Mouse (Mus musculus): ENCODE measurements around the gene C2cd5. TPM values are rescaled to one million over a fixed set of nuclear protein-coding genes. Genes with fewer than 3 reads are reported as not detected.

The C2cd5 gene
- total and polyA plus RNA-seq, 3 experiments = 16.2 to 47.6 (median 30.5) TPM

GRCm38 (mm10) chr6:142967407-142967806 is 132.5 kb downstream of the C2cd5 start:
- Histone ChIP-seq H3K36me3 (ENCODE audit: control insufficient read depth in 1 of 2, insufficient read depth in 2 of 2, low read length in 2 of 2) (no peaks in the 10 kb centered on the region), H3K27me3 (ENCODE audit: control insufficient read depth in 1 of 2, insufficient read depth in 2 of 2, low read length in 2 of 2) (no peaks in the 10 kb centered on the region), H3K4me1 (ENCODE audit: control insufficient read depth in 1 of 2, insufficient read depth in 2 of 2, low read length in 2 of 2) (no peaks in the 10 kb centered on the region), H3K4me3 (ENCODE audit: control insufficient read depth in 1 of 2, insufficient read depth in 1 of 2, low read depth in 2 of 2, low read length in 2 of 2) (no peak overlapping the region), H3K9ac (ENCODE audit: control insufficient read depth, low read depth, low read length, poor library complexity, severe bottlenecking) (no peak overlapping the region), H3K79me2 (ENCODE audit: control insufficient read depth, insufficient read depth, low read length, poor library complexity) (no peaks in the 10 kb centered on the region), H3K27ac (ENCODE audit: control insufficient read depth, low read depth, low read length) (no peak overlapping the region), H3K9me3 (replicated peaks; ENCODE audit: insufficient read depth, low read length) (no peaks in the 10 kb centered on the region)
- no peak for TF ChIP-seq ZMIZ1 (IDR thresholded peaks at IDR 0.05; ENCODE audit: low read depth, low read length)
- TF ChIP-seq NRF1 (IDR thresholded peaks at IDR 0.05; ENCODE audit: insufficient read depth, low read depth, low read length, poor library complexity, severe bottlenecking) = no peak
- TF ChIP-seq USF2 (IDR thresholded peaks at IDR 0.05; ENCODE audit: borderline replicate concordance in 1 of 2, insufficient read depth in 1 of 2, low read depth in 1 of 2, low read length in 2 of 2) = no peak
- TF ChIP-seq ZC3H11A (IDR thresholded peaks at IDR 0.05; ENCODE audit: low read depth, low read length) = no peak
- no peak for TF ChIP-seq MYB (IDR thresholded peaks at IDR 0.05; ENCODE audit: low read depth, low read length)
- TF ChIP-seq RCOR1 (IDR thresholded peaks at IDR 0.05; ENCODE audit: low read depth, low read length) = no peak
- TF ChIP-seq BHLHE40 (IDR thresholded peaks at IDR 0.05; ENCODE audit: borderline replicate concordance, low read depth, low read length) = no peak
- no peak for DNase-seq (ENCODE audit: low read depth, low spot score)

- Histone ChIP-seq H3K4me1 (ENCODE audit: control insufficient read depth in 1 of 2, insufficient read depth in 2 of 2, low read length in 2 of 2) (no peaks in the 10 kb centered on the region), H3K27ac (ENCODE audit: control insufficient read depth, low read depth, low read length) (no peak overlapping the region), H3K9me3 (replicated peaks; ENCODE audit: insufficient read depth, low read length) (no peaks in the 10 kb centered on the region), H3K79me2 (ENCODE audit: control insufficient read depth, insufficient read depth, low read length, poor library complexity) (no peaks in the 10 kb centered on the region), H3K4me3 (ENCODE audit: control insufficient read depth in 1 of 2, insufficient read depth in 1 of 2, low read depth in 2 of 2, low read length in 2 of 2) (no peak overlapping the region), H3K36me3 (ENCODE audit: control insufficient read depth in 1 of 2, insufficient read depth in 2 of 2, low read length in 2 of 2) (no peaks in the 10 kb centered on the region), H3K9ac (ENCODE audit: control insufficient read depth, low read depth, low read length, poor library complexity, severe bottlenecking) (no peak overlapping the region), H3K27me3 (ENCODE audit: control insufficient read depth in 1 of 2, insufficient read depth in 2 of 2, low read length in 2 of 2) (no peaks in the 10 kb centered on the region)
- DNase-seq (ENCODE audit: low read depth, low spot score) = no peak
- no peak for TF ChIP-seq ZC3H11A (IDR thresholded peaks at IDR 0.05; ENCODE audit: low read depth, low read length)
- no peak for TF ChIP-seq BHLHE40 (IDR thresholded peaks at IDR 0.05; ENCODE audit: borderline replicate concordance, low read depth, low read length)
- TF ChIP-seq TBP (IDR thresholded peaks at IDR 0.05; ENCODE audit: low read depth, low read length) = no peak
- TF ChIP-seq ELF1 (IDR thresholded peaks at IDR 0.05; ENCODE audit: low read depth, low read length) = no peak
- no peak for TF ChIP-seq EP300 (IDR thresholded peaks at IDR 0.05; ENCODE audit: low read depth in 1 of 2, low read length in 2 of 2)
- no peak for TF ChIP-seq SMC3 (IDR thresholded peaks at IDR 0.05; ENCODE audit: low read depth, low read length)
- no peak for TF ChIP-seq MAX (IDR thresholded peaks at IDR 0.05; ENCODE audit: low read length)
- no peak for TF ChIP-seq JUND (IDR thresholded peaks at IDR 0.05; ENCODE audit: low read depth, low read length)
- no peak for TF ChIP-seq UBTF (IDR thresholded peaks at IDR 0.05; ENCODE audit: borderline replicate concordance, insufficient read depth, low read depth, low read length)
- TF ChIP-seq TAL1 (IDR thresholded peaks at IDR 0.05; ENCODE audit: low read length) = no peak
- no peak for TF ChIP-seq GABPA (IDR thresholded peaks at IDR 0.05; ENCODE audit: low read depth, low read length)
- no peak for TF ChIP-seq MAZ (IDR thresholded peaks at IDR 0.05; ENCODE audit: low read depth, low read length)
- no peak for TF ChIP-seq CHD2 (IDR thresholded peaks at IDR 0.05; ENCODE audit: low read length)
Observed at GRCm38 (mm10) chr6:142964531-142965385, 135.2 kb downstream of the C2cd5 start.
